Mouse (Mus musculus): Measurements from ENCODE around the gene Uox.
A peak's percentile ranks its signal among the peaks of the same experiment; 100 is the strongest.

The Uox gene

GRCm38 (mm10) chr3:146621966-146622365 lies 51.7 kb downstream of the Uox start:
- peak; percentile 85 for DNase-seq (ENCODE audit: low read depth, low spot score)

GRCm38 (mm10) chr3:146625766-146626165 lies 55.5 kb downstream of the Uox start:
- DNase-seq (ENCODE audit: low read depth, low spot score) = peak; percentile 82

GRCm38 (mm10) chr3:146628227-146628982 lies 58.2 kb downstream of the Uox start:
- DNase-seq (ENCODE audit: low read depth, low spot score) = no peak

GRCm38 (mm10) chr3:146632506-146632905 lies 62.3 kb downstream of the Uox start:
- DNase-seq (ENCODE audit: low read depth, low spot score) = no peak

GRCm38 (mm10) chr3:146641818-146642427 lies 71.7 kb downstream of the Uox start:
- DNase-seq (ENCODE audit: low read depth, low spot score) = no peak

GRCm38 (mm10) chr3:146649311-146649894 lies 79.2 kb downstream of the Uox start:
- no peak for DNase-seq (ENCODE audit: low read depth, low spot score)

GRCm38 (mm10) chr3:146650716-146651115 lies 80.5 kb downstream of the Uox start:
- DNase-seq (ENCODE audit: low read depth, low spot score) = no peak

GRCm38 (mm10) chr3:146651217-146651616 lies 81.0 kb downstream of the Uox start, which contains the start of gene 4930503B20Rik:
Gene 4930503B20Rik (minus strand): TSS chr3:146651317.
- DNase-seq (ENCODE audit: low read depth, low spot score) = no peak

GRCm38 (mm10) chr3:146652431-146652830 lies 82.2 kb downstream of the Uox start:
- DNase-seq (ENCODE audit: low read depth, low spot score) = no peak

GRCm38 (mm10) chr3:146653692-146654091 lies 83.5 kb downstream of the Uox start:
- no peak for DNase-seq (ENCODE audit: low read depth, low spot score)

- DNase-seq (ENCODE audit: low read depth, low spot score) = no peak
Observed at GRCm38 (mm10) chr3:146655111-146655577, 84.9 kb downstream of the Uox start.

GRCm38 (mm10) chr3:146657433-146657832 lies 87.2 kb downstream of the Uox start:
- DNase-seq (ENCODE audit: low read depth, low spot score) = no peak

GRCm38 (mm10) chr3:146658061-146658639 lies 87.9 kb downstream of the Uox start:
- peak; percentile 27 for DNase-seq (ENCODE audit: low read depth, low spot score)

GRCm38 (mm10) chr3:146659321-146659720 lies 89.1 kb downstream of the Uox start:
- no peak for DNase-seq (ENCODE audit: low read depth, low spot score)

GRCm38 (mm10) chr3:146661001-146661400 lies 90.8 kb downstream of the Uox start:
- DNase-seq (ENCODE audit: low read depth, low spot score) = peak; percentile 39

- DNase-seq (ENCODE audit: low read depth, low spot score) = no peak
Observed at GRCm38 (mm10) chr3:146661907-146662306, 91.7 kb downstream of the Uox start.

GRCm38 (mm10) chr3:146671121-146671520 lies 100.9 kb downstream of the Uox start:
- DNase-seq (ENCODE audit: low read depth, low spot score) = no peak

GRCm38 (mm10) chr3:146675101-146675500 lies 104.9 kb downstream of the Uox start:
- no peak for DNase-seq (ENCODE audit: low read depth, low spot score)

GRCm38 (mm10) chr3:146676193-146676592 lies 106.0 kb downstream of the Uox start:
- no peak for DNase-seq (ENCODE audit: low read depth, low spot score)

- DNase-seq (ENCODE audit: low read depth, low spot score) = no peak
Observed at GRCm38 (mm10) chr3:146679646-146680045, 109.4 kb downstream of the Uox start.

GRCm38 (mm10) chr3:146680625-146681024 lies 110.4 kb downstream of the Uox start:
- no peak for DNase-seq (ENCODE audit: low read depth, low spot score)

- no peak for DNase-seq (ENCODE audit: low read depth, low spot score)
Observed at GRCm38 (mm10) chr3:146681696-146682095, 111.5 kb downstream of the Uox start.

Data from telencephalon, adult 2 months (tissue).